Mouse (Mus musculus): Measurements from ENCODE around the gene Fgf18.

Gene Fgf18

GRCm38 (mm10) chr11:33110111-33110510 lies 37.1 kb downstream of the Fgf18 start:
- DNase-seq, result no peak

GRCm38 (mm10) chr11:33107540-33107939 lies 39.7 kb downstream of the Fgf18 start:
- no peak for DNase-seq

GRCm38 (mm10) chr11:33104911-33105316 lies 42.3 kb downstream of the Fgf18 start:
- no peak for DNase-seq

- DNase-seq, result peak in 1 of 2 experiments; percentile 28
Measured at GRCm38 (mm10) chr11:33103291-33103943, 43.8 kb downstream of the Fgf18 start.

- DNase-seq, result no peak
Measured at GRCm38 (mm10) chr11:33100027-33100507, 47.1 kb downstream of the Fgf18 start.

- no peak for DNase-seq
Measured at GRCm38 (mm10) chr11:33099425-33099824, 47.8 kb downstream of the Fgf18 start.

GRCm38 (mm10) chr11:33098446-33098845 lies 48.8 kb downstream of the Fgf18 start:
- no peak for DNase-seq

GRCm38 (mm10) chr11:33097855-33098254 lies 49.3 kb downstream of the Fgf18 start:
- peak; percentile 52 to 72 for DNase-seq

- DNase-seq, result no peak
Measured at GRCm38 (mm10) chr11:33089856-33090255, 57.3 kb downstream of the Fgf18 start.

GRCm38 (mm10) chr11:33088181-33088580 lies 59.0 kb downstream of the Fgf18 start:
- DNase-seq, result no peak

- DNase-seq, result no peak
Measured at GRCm38 (mm10) chr11:33086046-33086445, 61.2 kb downstream of the Fgf18 start.

GRCm38 (mm10) chr11:33085514-33085913 lies 61.7 kb downstream of the Fgf18 start:
- DNase-seq, result no peak

- DNase-seq, result no peak
Measured at GRCm38 (mm10) chr11:33085054-33085453, 62.1 kb downstream of the Fgf18 start.

GRCm38 (mm10) chr11:33084041-33084440 lies 63.2 kb downstream of the Fgf18 start:
- DNase-seq, result no peak

- no peak for DNase-seq
Measured at GRCm38 (mm10) chr11:33081175-33081574, 66.0 kb downstream of the Fgf18 start.

- no peak for DNase-seq
Measured at GRCm38 (mm10) chr11:33080046-33080808, 67.0 kb downstream of the Fgf18 start.

GRCm38 (mm10) chr11:33079424-33079823 lies 67.8 kb downstream of the Fgf18 start:
- DNase-seq, result no peak

- peak; percentile 39 to 73 for DNase-seq
Measured at GRCm38 (mm10) chr11:33078036-33078435, 69.2 kb downstream of the Fgf18 start.

- DNase-seq, result no peak
Measured at GRCm38 (mm10) chr11:33075293-33075692, 71.9 kb downstream of the Fgf18 start.

GRCm38 (mm10) chr11:33074541-33074940 lies 72.7 kb downstream of the Fgf18 start:
- DNase-seq, result no peak

GRCm38 (mm10) chr11:33071358-33071922 lies 75.8 kb downstream of the Fgf18 start:
- no peak for DNase-seq

- DNase-seq, result no peak
Measured at GRCm38 (mm10) chr11:33070520-33070919, 76.7 kb downstream of the Fgf18 start.

All from kidney, postnatal 25 days (tissue).